Comparison of ENCODE assay signal across 27 mouse cellular contexts in genomic region chr8:11693972-11694371, GRCm38 (mm10). TPM values are rescaled to one million over a fixed set of nuclear protein-coding genes. Genes with fewer than 3 reads are reported as not detected.
DNase-seq lines count a peak whose midpoint lies in the region; ATAC-seq and TF ChIP-seq lines count a peak whose summit lies in the region.
"Had no signal": no experiment of that assay in that cellular context is flagged by ENCODE, and none has a peak within 500 bp of the region (broad histone marks: within the 10 kb centered on the region; RNA-seq: fewer than 3 reads in every experiment).

No protein-coding gene starts in this region.

- H3K27ac ChIP-seq in gastrocnemius, adult 2 months, result peak overlapping the region; percentile 32; the same call in 1 of the 2 replicates
- H3K27ac ChIP-seq in lung, postnatal 0 days (ENCODE audit: low read length), result no peak overlapping the region

- H3ac ChIP-seq in myocyte (ENCODE audit: control insufficient read depth, insufficient read length), result no peak overlapping the region

- no peak overlapping the region for H3K4me2 ChIP-seq in lung, postnatal 0 days (replicated peaks; ENCODE audit: low read depth, low read length)
- no peak overlapping the region for H3K4me2 ChIP-seq in myocyte (ENCODE audit: low read depth)

- DNase-seq in gastrocnemius, adult 2 months, result no peak
- no peak for DNase-seq in gastrocnemius, postnatal 10 days
- DNase-seq in lung, postnatal 0 days (ENCODE audit: low spot score), result peak; percentile 36
- no peak for DNase-seq in lung, postnatal 10 days
- peak; percentile 8 for DNase-seq in lung, postnatal 36 days
- no peak for DNase-seq in lung, postnatal 14 days
- DNase-seq in kidney, postnatal 36 days, result no peak
- DNase-seq: adrenal gland, adult 2 months; adrenal gland, adult 8-10 months; adrenal gland, postnatal 10 days; adrenal gland, postnatal 14 days; adrenal gland, postnatal 25 days; adrenal gland, postnatal 36 days; B cell, adult 2 months; cerebellum, adult 11 months; cerebellum, adult 11-12 months had no signal

- H3K79me2 ChIP-seq in myocyte (ENCODE audit: control insufficient read depth, insufficient read depth), result no peaks in the 10 kb centered on the region

- H3K27me3 ChIP-seq in lung, postnatal 0 days (replicated peaks; ENCODE audit: insufficient read depth, low read length), result no peaks in the 10 kb centered on the region
- H3K27me3 ChIP-seq in myocyte (ENCODE audit: control insufficient read depth, insufficient read depth, insufficient read length), result no peaks in the 10 kb centered on the region
- H3K27me3 ChIP-seq: Patski had no signal

- TF ChIP-seq CTCF in gastrocnemius, adult 2 months (IDR thresholded peaks at IDR 0.05), result no peak
- TF ChIP-seq CTCF in lung, postnatal 0 days (IDR thresholded peaks at IDR 0.05), result no peak

- intact Hi-C loops in gastrocnemius, adult 2 months (cut with DNase I), result loop anchor here (5.0 to 10.0 kb wide), 2 partner anchors 57 to 259 kb away; partner anchors contain the start of gene Ankrd10

- TF ChIP-seq POLR2A in myocyte (IDR thresholded peaks at IDR 0.05; ENCODE audit: insufficient read length, low read depth), result no peak

- 64% methylated on average over 5 of the region's 5 CpGs for WGBS in lung, postnatal 0 days

- TF ChIP-seq EP300 in lung, postnatal 0 days (IDR thresholded peaks at IDR 0.05), result no peak

- no peak overlapping the region for H3K4me3 ChIP-seq in gastrocnemius, adult 2 months
- no peak overlapping the region for H3K4me3 ChIP-seq in lung, postnatal 0 days (ENCODE audit: low read depth, low read length)
- H3K4me3 ChIP-seq in myocyte, result no peak overlapping the region

- H3K4me1 ChIP-seq in lung, postnatal 0 days (ENCODE audit: insufficient read depth, low read depth, low read length), result no peaks in the 10 kb centered on the region

- H3K9me3 ChIP-seq in lung, postnatal 0 days (ENCODE audit: low read length), result no peaks in the 10 kb centered on the region

- ATAC-seq in lung, postnatal 0 days, result no peak
- ATAC-seq: activated CD4-positive, CD25-positive, alpha-beta regulatory T cell, adult 4 months; CD4-positive, CD25-positive, alpha-beta regulatory T cell, adult 4 months; Patski had no signal

- no peaks in the 10 kb centered on the region for H3K36me3 ChIP-seq in lung, postnatal 0 days (ENCODE audit: insufficient read depth, low read length)
- H3K36me3 ChIP-seq in myocyte (ENCODE audit: control insufficient read depth, insufficient read depth), result no peaks in the 10 kb centered on the region
- H3K36me3 ChIP-seq: G1E had no signal

- no peak overlapping the region for H3K9ac ChIP-seq in lung, postnatal 0 days (replicated peaks; ENCODE audit: low read depth)

TF ChIP-seq in myocyte, 11 proteins besides CTCF, POLR2A, EP300 and RAD21:
- TF ChIP-seq POLR2AphosphoS2 (IDR thresholded peaks at IDR 0.05; ENCODE audit: insufficient read length, low read depth), result no peak
- peak in 2 of 3 experiments; percentile 40 to 60 for TF ChIP-seq MYOD1 (IDR thresholded peaks at IDR 0.05; ENCODE audit: control insufficient read depth in 1 of 3, insufficient read length in 2 of 3, low read depth in 2 of 3)
- TF ChIP-seq TCF12 (IDR thresholded peaks at IDR 0.05; ENCODE audit: insufficient read depth, poor library complexity, severe bottlenecking), result no peak
- TF ChIP-seq MYOG (IDR thresholded peaks at IDR 0.05; ENCODE audit: control insufficient read depth in 1 of 3, insufficient read depth in 1 of 3, insufficient read length in 2 of 3, low read depth in 2 of 3), result peak in 2 of 3 experiments; percentile 62 to 70

RNA-seq across cellular contexts. Expression of gene 1700016D06Rik, which starts 6.9 kb away (rescaled TPM):
- not detected for total RNA-seq in gastrocnemius, adult 2 months (2021)
- not detected for total RNA-seq in gastrocnemius, postnatal 10 days (2021)
- not detected in 2 replicates for polyA plus RNA-seq in lung, postnatal 0 days (2015; fragmentation: Nextera tagmentation; extraction: Ambion mirVana)
- 0.30 TPM for polyA plus RNA-seq in myocyte (2012; fragmentation: generic; extraction: Trizol)
- total RNA-seq: adrenal gland, adult 18-20 months; adrenal gland, adult 2 months; adrenal gland, adult 8-10 months; adrenal gland, postnatal 10 days; adrenal gland, postnatal 14 days; adrenal gland, postnatal 25 days; adrenal gland, postnatal 36 days; adrenal gland, postnatal 4 days; CH12.LX; MEL had no signal
- polyA plus RNA-seq: adrenal gland, adult 2 months; brain, embryonic 14.5 days; C2C12; G1E; Patski had no signal

RNA-seq across cellular contexts. Expression of gene Arhgef7, which starts 33.5 kb away (rescaled TPM):
- total RNA-seq in gastrocnemius, adult 2 months (2021), result 10 to 100 TPM; 30.3 to 50.9 TPM
- total RNA-seq in gastrocnemius, postnatal 10 days (2021), result 10 to 100 TPM; 76.7 to 84.2 TPM
- polyA plus RNA-seq in lung, postnatal 0 days (2015; fragmentation: Nextera tagmentation; extraction: Ambion mirVana), result 31.6 and 33.2 TPM in 2 replicates
- polyA plus RNA-seq in myocyte (2012; fragmentation: generic; extraction: Trizol), result 24.5 TPM

RNA-seq across cellular contexts. Expression of gene Ankrd10, which starts 58.4 kb away (rescaled TPM):
- total RNA-seq in gastrocnemius, adult 2 months (2021), result 10 to 100 TPM; 15.3 to 16.0 TPM
- 10 to 100 TPM; 43.6 to 52.5 TPM for total RNA-seq in gastrocnemius, postnatal 10 days (2021)
- 38.9 and 39.2 TPM in 2 replicates for polyA plus RNA-seq in lung, postnatal 0 days (2015; fragmentation: Nextera tagmentation; extraction: Ambion mirVana)
- 71.9 TPM for polyA plus RNA-seq in myocyte (2012; fragmentation: generic; extraction: Trizol)

Comparison
In these comparisons a context has a peak if more than half of its experiments do, and no peak if none do; other contexts are left out.
1. DNase-seq: peak in lung, postnatal 0 days (single experiment) and lung, postnatal 36 days (single experiment); none in gastrocnemius, adult 2 months (single experiment), gastrocnemius, postnatal 10 days (single experiment), lung, postnatal 10 days (single experiment), lung, postnatal 14 days (single experiment) and kidney, postnatal 36 days (0 of 2).